Mouse (Mus musculus): ENCODE results near the gene Tspyl3. TPM values are rescaled to one million over a fixed set of nuclear protein-coding genes. Genes with fewer than 3 reads are reported as not detected.

The Tspyl3 gene
- polyA plus RNA-seq, 1 experiment from 2014 or later = 12.6 TPM

GRCm38 (mm10) chr2:153222130-153222529, 3.1 kb downstream of the Tspyl3 start:
- no peaks in the 10 kb centered on the region for H3K27me3 ChIP-seq
- no peak overlapping the region for H3K4me2 ChIP-seq
- H3K9me3 ChIP-seq (replicated peaks) = no peaks in the 10 kb centered on the region
- H3K4me1 ChIP-seq = peaks cover 12% of the 10 kb centered on the region
- no peak for ATAC-seq
- H3K27ac ChIP-seq = no peak overlapping the region
- no peak overlapping the region for H3K4me3 ChIP-seq
- peaks cover 4% of the 10 kb centered on the region; the same call in 1 of the 2 replicates for H3K36me3 ChIP-seq (ENCODE audit: poor library complexity, severe bottlenecking)
- H3K9ac ChIP-seq = no peak overlapping the region

DNA sequence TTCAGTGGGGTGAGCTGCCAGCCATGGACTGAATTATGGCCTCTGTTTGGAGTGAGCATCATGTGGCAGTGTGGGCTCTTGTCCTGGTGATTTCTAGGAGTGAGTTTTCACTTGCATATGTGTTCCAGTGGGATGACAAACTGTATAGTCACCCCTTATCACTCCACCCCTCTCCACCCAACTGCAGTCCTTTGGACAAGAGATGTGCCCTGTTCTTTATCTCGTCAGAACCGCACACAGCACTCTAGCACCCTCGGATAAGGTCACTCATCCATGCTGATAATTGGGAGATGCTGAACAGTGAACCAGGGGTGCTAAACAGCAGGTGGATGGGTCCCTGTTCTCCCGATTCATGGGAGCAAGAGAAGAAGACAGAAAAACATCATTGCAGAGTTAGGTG, 3.6 kb downstream of the Tspyl3 start:
- Histone ChIP-seq H3K9ac (no peak overlapping the region), H3K9me3 (replicated peaks) (no peaks in the 10 kb centered on the region), H3K27ac (no peak overlapping the region), H3K36me3 (ENCODE audit: poor library complexity, severe bottlenecking) (no peaks in the 10 kb centered on the region), H3K4me2 (no peak overlapping the region), H3K4me3 (no peak overlapping the region), H3K27me3 (no peaks in the 10 kb centered on the region), H3K4me1 (peaks cover 12% of the 10 kb centered on the region)
- no peak for ATAC-seq
- WGBS = 85% methylated on average over 4 of the region's 4 CpGs

DNA sequence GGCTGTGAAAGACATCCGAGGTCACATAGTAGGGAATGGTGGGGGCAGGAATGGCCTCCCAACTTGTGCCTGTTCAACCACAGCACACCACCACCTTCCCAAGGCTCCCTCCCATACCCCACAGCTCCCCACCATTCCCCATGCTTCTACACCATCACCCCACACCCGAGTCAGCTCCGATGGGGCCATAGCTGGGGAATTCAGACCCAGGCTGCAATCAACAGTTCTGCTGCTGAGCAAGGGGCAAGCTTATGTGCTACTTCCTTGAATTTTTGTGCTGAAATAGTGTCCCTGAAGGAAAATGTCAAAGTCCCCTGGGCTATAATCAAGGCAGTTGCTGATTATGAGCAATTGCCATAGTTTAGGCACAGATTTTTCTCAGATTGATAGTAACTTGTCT, 6.7 kb downstream of the Tspyl3 start:
- no peak overlapping the region for H3K4me3 ChIP-seq
- WGBS = 87% methylated on average over 3 of the region's 3 CpGs
- H3K4me1 ChIP-seq = no peaks in the 10 kb centered on the region
- no peaks in the 10 kb centered on the region for H3K9me3 ChIP-seq (replicated peaks)
- ATAC-seq = no peak
- no peaks in the 10 kb centered on the region for H3K36me3 ChIP-seq (ENCODE audit: poor library complexity, severe bottlenecking)
- H3K4me2 ChIP-seq = no peak overlapping the region
- no peak overlapping the region for H3K9ac ChIP-seq
- H3K27ac ChIP-seq = no peak overlapping the region
- H3K27me3 ChIP-seq = no peaks in the 10 kb centered on the region

DNA sequence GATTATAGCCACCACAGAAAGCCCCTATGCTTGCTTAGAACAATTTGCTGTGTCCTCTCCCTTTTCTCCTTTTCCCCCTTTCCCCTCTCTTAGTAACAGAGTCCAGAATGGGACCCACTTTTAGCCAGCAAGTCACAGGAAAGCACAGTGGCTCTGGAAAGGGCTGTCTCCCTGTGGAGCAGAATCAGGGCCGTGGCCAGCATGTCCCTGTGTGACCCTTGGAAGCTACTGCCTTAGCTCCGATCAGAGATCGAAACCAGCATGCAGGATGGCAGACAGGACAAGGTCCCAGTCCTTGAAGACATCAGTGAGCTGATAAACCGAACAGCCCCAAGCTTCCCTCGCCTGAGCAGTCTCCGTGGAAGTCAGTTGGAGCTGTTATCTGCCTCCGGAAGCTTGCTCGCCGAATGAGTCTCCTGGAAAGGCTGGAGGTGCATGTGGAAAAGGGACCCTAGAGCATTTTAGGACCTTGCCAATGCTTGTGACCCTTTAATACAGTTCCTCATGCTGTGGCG, 7.4 kb downstream of the Tspyl3 start:
- no peak overlapping the region for H3K4me3 ChIP-seq
- ATAC-seq = no peak
- H3K27me3 ChIP-seq = no peaks in the 10 kb centered on the region
- H3K27ac ChIP-seq = no peak overlapping the region
- no peaks in the 10 kb centered on the region for H3K4me1 ChIP-seq
- H3K9ac ChIP-seq = no peak overlapping the region
- no peaks in the 10 kb centered on the region for H3K36me3 ChIP-seq (ENCODE audit: poor library complexity, severe bottlenecking)
- 86% methylated on average over 10 of the region's 10 CpGs for WGBS
- H3K9me3 ChIP-seq (replicated peaks) = no peaks in the 10 kb centered on the region
- no peak overlapping the region for H3K4me2 ChIP-seq

DNA sequence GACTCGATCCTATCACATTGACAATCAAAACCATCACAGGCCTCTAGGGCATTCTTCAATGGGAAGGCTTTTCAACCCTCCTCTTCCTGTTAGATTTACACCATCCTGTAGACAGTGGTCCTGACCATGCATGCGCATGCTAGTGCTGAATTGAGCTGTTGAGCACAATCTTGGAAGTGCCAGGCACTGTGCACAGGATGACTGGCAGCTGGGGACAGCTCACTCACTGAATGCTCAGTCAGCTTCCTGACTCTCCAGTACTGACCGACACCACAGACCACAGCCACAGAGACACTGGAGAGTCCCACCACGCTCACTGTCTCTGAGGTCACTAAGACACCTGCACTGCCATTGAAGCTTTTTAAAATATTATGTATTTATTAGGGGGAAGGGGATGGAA, 9.8 kb downstream of the Tspyl3 start:
- no peaks in the 10 kb centered on the region for H3K4me1 ChIP-seq
- no peaks in the 10 kb centered on the region for H3K9me3 ChIP-seq (replicated peaks)
- no peak overlapping the region for H3K4me2 ChIP-seq
- WGBS = 83% methylated on average over 4 of the region's 4 CpGs
- no peak for ATAC-seq
- no peak overlapping the region for H3K4me3 ChIP-seq
- no peak overlapping the region for H3K27ac ChIP-seq
- H3K9ac ChIP-seq = no peak overlapping the region
- H3K36me3 ChIP-seq (ENCODE audit: poor library complexity, severe bottlenecking) = peaks cover 5% of the 10 kb centered on the region; the same call in 1 of the 2 replicates
- H3K27me3 ChIP-seq = no peaks in the 10 kb centered on the region

GRCm38 (mm10) chr2:153214771-153215259, 10.4 kb downstream of the Tspyl3 start:
- H3K4me3 ChIP-seq = no peak overlapping the region
- no peaks in the 10 kb centered on the region for H3K4me1 ChIP-seq
- H3K36me3 ChIP-seq (ENCODE audit: poor library complexity, severe bottlenecking) = peaks cover 8% of the 10 kb centered on the region
- whole genome bisulfite sequencing = 79% methylated on average over 6 of the region's 6 CpGs
- no peaks in the 10 kb centered on the region for H3K27me3 ChIP-seq
- ATAC-seq = no peak
- H3K27ac ChIP-seq = no peak overlapping the region
- H3K9ac ChIP-seq = no peak overlapping the region
- no peaks in the 10 kb centered on the region for H3K9me3 ChIP-seq (replicated peaks)
- no peak overlapping the region for H3K4me2 ChIP-seq

- H3K4me3 ChIP-seq = no peak overlapping the region
- no peaks in the 10 kb centered on the region for H3K27me3 ChIP-seq
- H3K4me1 ChIP-seq = no peaks in the 10 kb centered on the region
- H3K9ac ChIP-seq = no peak overlapping the region
- no peak overlapping the region for H3K27ac ChIP-seq
- H3K36me3 ChIP-seq (ENCODE audit: poor library complexity, severe bottlenecking) = peaks cover 22% of the 10 kb centered on the region
- 91% methylated on average over 4 of the region's 4 CpGs for WGBS
- H3K4me2 ChIP-seq = no peak overlapping the region
- H3K9me3 ChIP-seq (replicated peaks) = no peaks in the 10 kb centered on the region
- no peak for ATAC-seq
These were observed 11.9 kb downstream of the Tspyl3 start for GRCm38 (mm10) chr2:153213351-153213750.

GRCm38 (mm10) chr2:153211451-153211850, 13.8 kb downstream of the Tspyl3 start:
- 95% methylated on average over 5 of the region's 5 CpGs for WGBS
- Histone ChIP-seq H3K27ac (no peak overlapping the region), H3K4me2 (no peak overlapping the region), H3K4me3 (no peak overlapping the region), H3K9me3 (replicated peaks) (no peaks in the 10 kb centered on the region), H3K9ac (no peak overlapping the region), H3K36me3 (ENCODE audit: poor library complexity, severe bottlenecking) (peaks cover 39% of the 10 kb centered on the region), H3K27me3 (no peaks in the 10 kb centered on the region), H3K4me1 (no peaks in the 10 kb centered on the region)
- ATAC-seq = no peak

GRCm38 (mm10) chr2:153209286-153209685, 16.0 kb downstream of the Tspyl3 start:
- H3K9ac ChIP-seq = no peak overlapping the region
- 91% methylated on average over 5 of the region's 5 CpGs for WGBS
- H3K4me3 ChIP-seq = no peak overlapping the region
- H3K4me1 ChIP-seq = no peaks in the 10 kb centered on the region
- ATAC-seq = no peak
- no peaks in the 10 kb centered on the region for H3K9me3 ChIP-seq (replicated peaks)
- peaks cover 60% of the 10 kb centered on the region for H3K36me3 ChIP-seq (ENCODE audit: poor library complexity, severe bottlenecking)
- no peaks in the 10 kb centered on the region for H3K27me3 ChIP-seq
- H3K27ac ChIP-seq = no peak overlapping the region
- H3K4me2 ChIP-seq = no peak overlapping the region

DNA sequence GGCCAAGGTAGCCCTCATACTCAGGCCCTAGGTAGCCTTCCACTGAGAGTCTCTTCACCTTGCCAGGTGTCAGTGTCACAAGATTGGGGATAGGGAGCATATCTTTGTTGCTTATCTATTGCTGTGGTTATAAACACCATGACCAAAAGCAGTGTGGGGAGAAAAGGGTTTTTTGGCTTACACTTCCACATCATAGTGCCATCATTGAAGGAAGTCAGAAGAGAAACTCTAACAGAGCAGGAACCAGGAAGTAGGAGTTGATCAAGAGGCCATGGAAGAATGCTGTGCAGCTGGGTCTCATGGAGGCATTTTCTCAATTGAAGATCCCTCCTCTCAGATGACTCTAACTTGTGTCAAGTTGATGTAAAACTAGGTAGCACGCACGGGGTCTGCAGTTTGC, 17.1 kb downstream of the Tspyl3 start:
- Histone ChIP-seq H3K4me2 (no peak overlapping the region), H3K27me3 (no peaks in the 10 kb centered on the region), H3K27ac (no peak overlapping the region), H3K4me3 (no peak overlapping the region), H3K4me1 (no peaks in the 10 kb centered on the region), H3K9me3 (replicated peaks) (no peaks in the 10 kb centered on the region), H3K36me3 (ENCODE audit: poor library complexity, severe bottlenecking) (peaks cover 68% of the 10 kb centered on the region), H3K9ac (no peak overlapping the region)
- ATAC-seq = no peak
- 90% methylated on average over 2 of the region's 2 CpGs for WGBS

DNA sequence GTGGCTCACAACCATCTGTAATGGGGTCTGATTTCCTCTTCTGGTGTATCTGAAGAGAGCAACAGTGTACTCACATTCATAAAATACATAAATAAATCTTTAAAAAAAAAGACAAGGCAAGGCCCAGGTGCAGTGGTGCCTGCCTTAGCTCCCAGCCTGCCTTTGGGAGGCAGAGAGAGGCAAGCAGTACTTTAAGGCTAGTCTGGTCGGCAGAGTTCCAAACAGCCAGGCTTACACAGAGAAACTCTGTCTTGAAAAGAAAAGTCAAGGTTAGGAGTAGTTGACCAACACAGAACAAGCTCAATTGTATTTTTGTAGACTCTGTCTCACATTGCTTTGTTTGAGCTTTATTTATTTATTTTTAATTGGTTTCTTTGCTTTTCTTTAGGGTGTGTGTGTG, 22.5 kb downstream of the Tspyl3 start:
- Histone ChIP-seq H3K4me1 (no peaks in the 10 kb centered on the region), H3K4me3 (no peak overlapping the region), H3K9ac (no peak overlapping the region), H3K4me2 (no peak overlapping the region), H3K9me3 (replicated peaks) (no peaks in the 10 kb centered on the region), H3K27me3 (no peaks in the 10 kb centered on the region), H3K36me3 (ENCODE audit: poor library complexity, severe bottlenecking) (peaks cover 85% of the 10 kb centered on the region), H3K27ac (no peak overlapping the region)
- ATAC-seq = no peak
- WGBS = 39% methylated on average over 1 of the region's 1 CpGs

- no peak for ATAC-seq
- Histone ChIP-seq H3K9ac (no peak overlapping the region), H3K4me3 (no peak overlapping the region), H3K4me1 (no peaks in the 10 kb centered on the region), H3K36me3 (ENCODE audit: poor library complexity, severe bottlenecking) (peaks cover 81% of the 10 kb centered on the region), H3K27ac (no peak overlapping the region), H3K4me2 (no peak overlapping the region), H3K9me3 (replicated peaks) (no peaks in the 10 kb centered on the region), H3K27me3 (no peaks in the 10 kb centered on the region)
- WGBS = 93% methylated on average over 2 of the region's 2 CpGs
These were observed 26.1 kb downstream of the Tspyl3 start for GRCm38 (mm10) chr2:153199114-153199513.

DNA sequence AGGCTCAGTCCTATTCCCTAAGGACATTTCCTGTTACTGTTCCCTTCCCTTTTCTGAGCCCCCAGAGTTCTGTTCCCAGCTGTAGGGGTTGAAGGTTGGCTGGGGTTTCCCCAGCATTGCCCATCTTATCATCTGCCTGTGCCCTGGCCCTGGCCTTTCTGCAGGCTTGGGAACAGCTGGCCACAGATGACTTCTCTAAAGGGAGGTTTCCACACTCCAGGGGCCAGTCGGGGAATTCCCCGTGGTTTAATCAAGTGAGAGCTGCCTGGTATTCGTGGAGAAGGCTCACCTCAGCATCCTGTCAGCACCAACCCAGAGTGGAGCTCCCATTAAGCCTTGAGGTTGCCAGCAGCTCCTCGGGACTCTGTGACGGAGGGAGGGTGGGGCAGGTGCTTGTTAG, 26.8 kb downstream of the Tspyl3 start:
- no peak overlapping the region for H3K4me2 ChIP-seq
- WGBS = 83% methylated on average over 5 of the region's 5 CpGs
- no peak overlapping the region for H3K27ac ChIP-seq
- H3K9me3 ChIP-seq (replicated peaks) = no peaks in the 10 kb centered on the region
- no peak overlapping the region for H3K9ac ChIP-seq
- H3K27me3 ChIP-seq = no peaks in the 10 kb centered on the region
- no peak for ATAC-seq
- H3K36me3 ChIP-seq (ENCODE audit: poor library complexity, severe bottlenecking) = peaks cover 78% of the 10 kb centered on the region
- no peaks in the 10 kb centered on the region for H3K4me1 ChIP-seq
- H3K4me3 ChIP-seq = no peak overlapping the region

Measured in forebrain, embryonic 13.5 days (tissue).